Mouse (Mus musculus): ENCODE results near the gene Stx3. TPM values are rescaled to one million over a fixed set of nuclear protein-coding genes. Genes with fewer than 3 reads are reported as not detected.

Gene Stx3
- polyA plus RNA-seq, 1 experiment, result 2.4 TPM

GRCm38 (mm10) chr19:11810856-11811255, 8.3 kb downstream of the Stx3 start:
- Histone ChIP-seq H3K4me3 (ENCODE audit: control insufficient read depth, insufficient read depth, low read length) (no peak overlapping the region), H3K27ac (ENCODE audit: control insufficient read depth, insufficient read depth, low read length) (no peak overlapping the region), H3K4me1 (replicated peaks; ENCODE audit: control insufficient read depth, insufficient read depth, low read length) (peaks cover 6% of the 10 kb centered on the region), H3K27me3 (ENCODE audit: control insufficient read depth, insufficient read depth, low read length) (no peaks in the 10 kb centered on the region), H3K36me3 (ENCODE audit: control insufficient read depth, insufficient read depth, low read length) (no peaks in the 10 kb centered on the region)
- DNase-seq, result no peak
- 94% methylated on average over 1 of the region's 1 CpGs for WGBS
- TF ChIP-seq CTCF (IDR thresholded peaks at IDR 0.05; ENCODE audit: borderline replicate concordance, control insufficient read depth, extremely low read depth, insufficient read depth, low read length, poor library complexity) (no peak), POLR2A (IDR thresholded peaks at IDR 0.05; ENCODE audit: control insufficient read depth, extremely low read depth, insufficient read depth, low read length, poor library complexity) (no peak)

GRCm38 (mm10) chr19:11810003-11810758, 9.0 kb downstream of the Stx3 start:
- no peak overlapping the region for H3K4me3 ChIP-seq (ENCODE audit: control insufficient read depth, insufficient read depth, low read length)
- no peak for DNase-seq
- no peaks in the 10 kb centered on the region for H3K36me3 ChIP-seq (ENCODE audit: control insufficient read depth, insufficient read depth, low read length)
- no peaks in the 10 kb centered on the region for H3K27me3 ChIP-seq (ENCODE audit: control insufficient read depth, insufficient read depth, low read length)
- H3K27ac ChIP-seq (ENCODE audit: control insufficient read depth, insufficient read depth, low read length), result no peak overlapping the region
- H3K4me1 ChIP-seq (replicated peaks; ENCODE audit: control insufficient read depth, insufficient read depth, low read length), result peaks cover 6% of the 10 kb centered on the region
- 74% methylated on average over 5 of the region's 5 CpGs for WGBS
- TF ChIP-seq CTCF (IDR thresholded peaks at IDR 0.05; ENCODE audit: borderline replicate concordance, control insufficient read depth, extremely low read depth, insufficient read depth, low read length, poor library complexity) (no peak), POLR2A (IDR thresholded peaks at IDR 0.05; ENCODE audit: control insufficient read depth, extremely low read depth, insufficient read depth, low read length, poor library complexity) (no peak)

- Histone ChIP-seq H3K27ac (ENCODE audit: control insufficient read depth, insufficient read depth, low read length) (no peak overlapping the region), H3K4me3 (ENCODE audit: control insufficient read depth, insufficient read depth, low read length) (no peak overlapping the region), H3K4me1 (replicated peaks; ENCODE audit: control insufficient read depth, insufficient read depth, low read length) (peaks cover 6% of the 10 kb centered on the region), H3K27me3 (ENCODE audit: control insufficient read depth, insufficient read depth, low read length) (no peaks in the 10 kb centered on the region), H3K36me3 (ENCODE audit: control insufficient read depth, insufficient read depth, low read length) (no peaks in the 10 kb centered on the region)
- no peak for TF ChIP-seq POLR2A (IDR thresholded peaks at IDR 0.05; ENCODE audit: control insufficient read depth, extremely low read depth, insufficient read depth, low read length, poor library complexity)
- TF ChIP-seq CTCF (IDR thresholded peaks at IDR 0.05; ENCODE audit: borderline replicate concordance, control insufficient read depth, extremely low read depth, insufficient read depth, low read length, poor library complexity), result no peak
- no peak for DNase-seq
- WGBS, result 40% methylated on average over 2 of the region's 2 CpGs
These were observed 10.8 kb downstream of the Stx3 start for GRCm38 (mm10) chr19:11808452-11808851.

- no peaks in the 10 kb centered on the region for H3K36me3 ChIP-seq (ENCODE audit: control insufficient read depth, insufficient read depth, low read length)
- DNase-seq, result no peak
- H3K27ac ChIP-seq (ENCODE audit: control insufficient read depth, insufficient read depth, low read length), result no peak overlapping the region
- WGBS, result 30% methylated on average over 6 of the region's 6 CpGs
- no peak overlapping the region for H3K4me3 ChIP-seq (ENCODE audit: control insufficient read depth, insufficient read depth, low read length)
- no peaks in the 10 kb centered on the region for H3K27me3 ChIP-seq (ENCODE audit: control insufficient read depth, insufficient read depth, low read length)
- TF ChIP-seq POLR2A (IDR thresholded peaks at IDR 0.05; ENCODE audit: control insufficient read depth, extremely low read depth, insufficient read depth, low read length, poor library complexity), result no peak
- TF ChIP-seq CTCF (IDR thresholded peaks at IDR 0.05; ENCODE audit: borderline replicate concordance, control insufficient read depth, extremely low read depth, insufficient read depth, low read length, poor library complexity), result no peak
- peaks cover 6% of the 10 kb centered on the region for H3K4me1 ChIP-seq (replicated peaks; ENCODE audit: control insufficient read depth, insufficient read depth, low read length)
These were observed 11.4 kb downstream of the Stx3 start for GRCm38 (mm10) chr19:11807822-11808221.

GRCm38 (mm10) chr19:11807251-11807650, 12.0 kb downstream of the Stx3 start:
- WGBS, result 4% methylated on average over 2 of the region's 2 CpGs
- H3K27me3 ChIP-seq (ENCODE audit: control insufficient read depth, insufficient read depth, low read length), result no peaks in the 10 kb centered on the region
- H3K4me3 ChIP-seq (ENCODE audit: control insufficient read depth, insufficient read depth, low read length), result no peak overlapping the region
- no peak for TF ChIP-seq CTCF (IDR thresholded peaks at IDR 0.05; ENCODE audit: borderline replicate concordance, control insufficient read depth, extremely low read depth, insufficient read depth, low read length, poor library complexity)
- TF ChIP-seq POLR2A (IDR thresholded peaks at IDR 0.05; ENCODE audit: control insufficient read depth, extremely low read depth, insufficient read depth, low read length, poor library complexity), result no peak
- no peaks in the 10 kb centered on the region for H3K36me3 ChIP-seq (ENCODE audit: control insufficient read depth, insufficient read depth, low read length)
- DNase-seq, result peak; percentile 33
- peaks cover 6% of the 10 kb centered on the region for H3K4me1 ChIP-seq (replicated peaks; ENCODE audit: control insufficient read depth, insufficient read depth, low read length)
- no peak overlapping the region for H3K27ac ChIP-seq (ENCODE audit: control insufficient read depth, insufficient read depth, low read length)

- H3K27ac ChIP-seq (ENCODE audit: control insufficient read depth, insufficient read depth, low read length), result no peak overlapping the region
- no peaks in the 10 kb centered on the region for H3K27me3 ChIP-seq (ENCODE audit: control insufficient read depth, insufficient read depth, low read length)
- no peaks in the 10 kb centered on the region for H3K36me3 ChIP-seq (ENCODE audit: control insufficient read depth, insufficient read depth, low read length)
- H3K4me3 ChIP-seq (ENCODE audit: control insufficient read depth, insufficient read depth, low read length), result no peak overlapping the region
- no peak for DNase-seq
- no peak for TF ChIP-seq POLR2A (IDR thresholded peaks at IDR 0.05; ENCODE audit: control insufficient read depth, extremely low read depth, insufficient read depth, low read length, poor library complexity)
- TF ChIP-seq CTCF (IDR thresholded peaks at IDR 0.05; ENCODE audit: borderline replicate concordance, control insufficient read depth, extremely low read depth, insufficient read depth, low read length, poor library complexity), result no peak
- H3K4me1 ChIP-seq (replicated peaks; ENCODE audit: control insufficient read depth, insufficient read depth, low read length), result peaks cover 6% of the 10 kb centered on the region
- WGBS, result 81% methylated on average over 1 of the region's 1 CpGs
These were observed 14.8 kb downstream of the Stx3 start for GRCm38 (mm10) chr19:11804423-11804822.

Data from thymus, adult 2 months (tissue).